Mouse (Mus musculus): ENCODE results near the gene Kdm7a. TPM values are rescaled to one million over a fixed set of nuclear protein-coding genes. Genes with fewer than 3 reads are reported as not detected.
A peak's percentile ranks its signal among the peaks of the same experiment; 100 is the strongest.

Kdm7a gene
- polyA plus RNA-seq, 1 experiment from 2014 or later, result 5.8 TPM

DNA sequence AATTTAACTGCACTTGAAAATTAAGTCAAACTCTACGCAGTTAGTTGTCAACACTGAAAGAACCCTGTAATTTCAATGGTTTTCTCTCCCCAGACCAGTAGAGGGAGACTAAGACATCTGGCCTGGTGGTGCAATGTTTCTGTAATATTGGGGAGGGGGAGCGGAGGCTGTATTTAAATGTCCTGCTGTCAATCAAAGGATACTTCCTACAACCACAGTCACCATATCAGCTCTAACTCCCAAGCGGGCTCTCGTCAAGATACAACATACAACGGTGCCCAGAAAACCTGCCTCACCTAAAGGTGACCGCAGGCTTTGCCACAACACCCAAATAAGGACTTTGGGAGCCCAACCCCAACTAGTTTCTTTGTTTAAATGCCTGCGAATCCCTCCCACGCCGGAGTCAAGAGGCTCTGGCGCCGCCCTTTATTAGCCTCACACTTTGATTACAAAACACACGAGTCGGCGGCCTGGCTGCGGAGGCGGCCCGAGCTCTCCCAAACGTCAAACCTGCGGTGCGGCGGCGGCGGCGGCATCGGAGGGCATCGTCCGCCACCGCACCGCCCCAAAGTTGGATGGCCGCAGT lies 1.4 kb downstream of the Kdm7a start:
- Histone ChIP-seq H3K9me3 (no peaks in the 10 kb centered on the region), H3K4me1 (0 out of 2 replicates have a peak, but pooled peaks cover 5% of the 10 kb centered on the region), H3K36me3 (no peaks in the 10 kb centered on the region), H3K4me3 (peak overlapping the region; percentile 94), H3K9ac (peak overlapping the region; percentile 97), H3K27me3 (no peaks in the 10 kb centered on the region), H3K27ac (peak overlapping the region; percentile 98), H3K4me2 (peak overlapping the region; percentile 77)
- ATAC-seq (ENCODE audit: insufficient number of reproducible peaks, insufficient read depth, low FRiP score, low TSS enrichment, low read depth), result no peak
- under 1% methylated on average over 30 of the region's 30 CpGs for WGBS

GRCm38 (mm10) chr6:39204444-39204843 lies 2.1 kb downstream of the Kdm7a start:
- Histone ChIP-seq H3K4me1 (0 out of 2 replicates have a peak, but pooled peaks cover 5% of the 10 kb centered on the region), H3K9ac (no peak overlapping the region), H3K4me2 (peak overlapping the region; percentile 77), H3K9me3 (no peaks in the 10 kb centered on the region), H3K27ac (no peak overlapping the region), H3K36me3 (no peaks in the 10 kb centered on the region), H3K27me3 (no peaks in the 10 kb centered on the region), H3K4me3 (no peak overlapping the region; the same call in 1 of the 2 replicates)
- ATAC-seq (ENCODE audit: insufficient number of reproducible peaks, insufficient read depth, low FRiP score, low TSS enrichment, low read depth), result no peak
- WGBS, result 47% methylated on average over 4 of the region's 4 CpGs

GRCm38 (mm10) chr6:39203236-39203635 lies 3.4 kb downstream of the Kdm7a start:
- Histone ChIP-seq H3K4me1 (0 out of 2 replicates have a peak, but pooled peaks cover 5% of the 10 kb centered on the region), H3K4me3 (no peak overlapping the region), H3K9ac (no peak overlapping the region), H3K4me2 (no peak overlapping the region), H3K27me3 (no peaks in the 10 kb centered on the region), H3K27ac (no peak overlapping the region), H3K36me3 (no peaks in the 10 kb centered on the region), H3K9me3 (no peaks in the 10 kb centered on the region)
- WGBS, result 82% methylated on average over 4 of the region's 4 CpGs
- ATAC-seq (ENCODE audit: insufficient number of reproducible peaks, insufficient read depth, low FRiP score, low TSS enrichment, low read depth), result no peak

GRCm38 (mm10) chr6:39193006-39193405 lies 13.6 kb downstream of the Kdm7a start:
- Histone ChIP-seq H3K27ac (no peak overlapping the region), H3K4me3 (no peak overlapping the region), H3K4me2 (no peak overlapping the region), H3K4me1 (no peaks in the 10 kb centered on the region), H3K27me3 (no peaks in the 10 kb centered on the region), H3K9me3 (no peaks in the 10 kb centered on the region), H3K9ac (no peak overlapping the region), H3K36me3 (peaks cover 4% of the 10 kb centered on the region; the same call in 1 of the 2 replicates)
- ATAC-seq (ENCODE audit: insufficient number of reproducible peaks, insufficient read depth, low FRiP score, low TSS enrichment, low read depth), result no peak
- 86% methylated on average over 5 of the region's 5 CpGs for WGBS

- no peak overlapping the region for H3K9ac ChIP-seq
- WGBS, result 93% methylated on average over 2 of the region's 2 CpGs
- no peaks in the 10 kb centered on the region for H3K4me1 ChIP-seq
- H3K36me3 ChIP-seq, result peaks cover 4% of the 10 kb centered on the region; the same call in 1 of the 2 replicates
- H3K9me3 ChIP-seq, result no peaks in the 10 kb centered on the region
- no peak overlapping the region for H3K4me3 ChIP-seq
- no peak overlapping the region for H3K4me2 ChIP-seq
- no peak overlapping the region for H3K27ac ChIP-seq
- H3K27me3 ChIP-seq, result no peaks in the 10 kb centered on the region
- no peak for ATAC-seq (ENCODE audit: insufficient number of reproducible peaks, insufficient read depth, low FRiP score, low TSS enrichment, low read depth)
These were observed 15.1 kb downstream of the Kdm7a start for GRCm38 (mm10) chr6:39191518-39191917.

- Histone ChIP-seq H3K27me3 (no peaks in the 10 kb centered on the region), H3K9ac (no peak overlapping the region), H3K9me3 (no peaks in the 10 kb centered on the region), H3K4me3 (no peak overlapping the region), H3K36me3 (peaks cover 4% of the 10 kb centered on the region; the same call in 1 of the 2 replicates), H3K27ac (no peak overlapping the region), H3K4me2 (no peak overlapping the region), H3K4me1 (no peaks in the 10 kb centered on the region)
- 32% methylated on average over 2 of the region's 2 CpGs for WGBS
- ATAC-seq (ENCODE audit: insufficient number of reproducible peaks, insufficient read depth, low FRiP score, low TSS enrichment, low read depth), result no peak
These were observed 19.4 kb downstream of the Kdm7a start for GRCm38 (mm10) chr6:39187227-39187626.

- H3K4me2 ChIP-seq, result no peak overlapping the region
- no peak for ATAC-seq (ENCODE audit: insufficient number of reproducible peaks, insufficient read depth, low FRiP score, low TSS enrichment, low read depth)
- no peak overlapping the region for H3K27ac ChIP-seq
- no peaks in the 10 kb centered on the region for H3K9me3 ChIP-seq
- H3K9ac ChIP-seq, result no peak overlapping the region
- H3K27me3 ChIP-seq, result no peaks in the 10 kb centered on the region
- peaks cover 19% of the 10 kb centered on the region for H3K36me3 ChIP-seq
- H3K4me3 ChIP-seq, result no peak overlapping the region
- H3K4me1 ChIP-seq, result no peaks in the 10 kb centered on the region
- 89% methylated on average over 1 of the region's 1 CpGs for WGBS
These were observed 37.5 kb downstream of the Kdm7a start for GRCm38 (mm10) chr6:39169089-39169488.

DNA sequence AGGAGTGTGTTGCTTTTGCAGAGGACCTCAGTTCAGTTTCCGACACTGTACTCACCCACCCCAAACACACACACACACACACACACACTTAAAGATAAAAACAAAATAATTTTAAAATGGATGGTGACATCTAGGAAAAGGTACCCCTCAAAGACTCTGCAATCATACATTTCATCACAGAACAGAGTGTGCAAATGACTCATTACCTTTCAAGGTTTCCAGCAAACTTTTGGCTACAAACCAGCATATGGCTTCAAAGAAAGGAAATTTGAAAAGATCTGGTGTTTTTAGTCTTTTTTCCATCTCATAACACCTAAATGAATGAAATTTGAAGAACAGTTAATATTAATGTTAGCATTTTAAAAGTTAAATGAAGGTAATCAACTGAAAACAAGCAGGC lies 41.7 kb downstream of the Kdm7a start:
- Histone ChIP-seq H3K4me3 (no peak overlapping the region), H3K9me3 (no peaks in the 10 kb centered on the region), H3K27ac (no peak overlapping the region), H3K9ac (no peak overlapping the region), H3K4me1 (no peaks in the 10 kb centered on the region), H3K4me2 (no peak overlapping the region), H3K27me3 (no peaks in the 10 kb centered on the region), H3K36me3 (peaks cover 24% of the 10 kb centered on the region)
- 100% methylated on average over 1 of the region's 1 CpGs for WGBS
- no peak for ATAC-seq (ENCODE audit: insufficient number of reproducible peaks, insufficient read depth, low FRiP score, low TSS enrichment, low read depth)

DNA sequence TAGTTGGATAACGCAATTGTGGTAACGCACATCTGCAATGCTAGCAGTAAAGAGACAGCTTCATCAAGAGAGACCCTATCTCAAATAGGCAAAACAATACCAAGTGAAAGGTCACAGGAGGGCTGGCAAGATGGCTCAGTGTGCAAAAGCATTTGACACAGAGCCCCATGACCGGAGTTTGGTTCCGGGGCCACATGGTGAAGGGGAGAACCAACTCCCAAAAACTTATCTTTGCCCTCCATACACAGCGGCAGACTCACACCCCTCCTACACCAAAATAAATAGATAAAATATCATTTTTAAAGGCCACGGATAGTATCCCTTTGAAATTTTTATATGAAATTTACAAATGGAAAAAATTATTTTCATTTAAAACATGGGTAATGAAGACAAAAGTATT lies 44.6 kb downstream of the Kdm7a start:
- no peak overlapping the region for H3K4me2 ChIP-seq
- 91% methylated on average over 6 of the region's 6 CpGs for WGBS
- H3K9me3 ChIP-seq, result no peaks in the 10 kb centered on the region
- H3K4me3 ChIP-seq, result no peak overlapping the region
- H3K36me3 ChIP-seq, result peaks cover 20% of the 10 kb centered on the region
- no peak overlapping the region for H3K9ac ChIP-seq
- H3K27me3 ChIP-seq, result no peaks in the 10 kb centered on the region
- no peak for ATAC-seq (ENCODE audit: insufficient number of reproducible peaks, insufficient read depth, low FRiP score, low TSS enrichment, low read depth)
- no peak overlapping the region for H3K27ac ChIP-seq
- H3K4me1 ChIP-seq, result no peaks in the 10 kb centered on the region

DNA sequence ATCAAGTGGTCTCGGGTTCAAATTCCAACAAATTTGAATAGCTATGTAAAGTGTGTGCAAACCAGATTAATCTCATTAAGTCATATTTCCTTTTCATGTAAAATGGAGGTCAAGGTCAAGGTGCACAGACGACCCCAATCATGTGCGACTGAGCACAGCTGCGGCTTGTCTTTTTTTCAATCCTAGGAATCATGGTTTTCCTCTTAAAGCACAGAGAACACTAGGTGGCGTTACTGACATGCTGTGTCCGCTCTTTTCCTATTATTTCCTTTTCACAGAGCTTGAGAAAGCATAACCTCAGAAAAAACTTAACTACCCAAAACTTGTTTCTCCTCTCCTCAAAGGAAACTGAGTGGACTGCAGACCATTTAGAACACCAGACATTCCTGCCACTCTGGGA lies 60.5 kb downstream of the Kdm7a start:
- Histone ChIP-seq H3K27ac (no peak overlapping the region), H3K9ac (no peak overlapping the region), H3K9me3 (no peaks in the 10 kb centered on the region), H3K4me3 (no peak overlapping the region), H3K4me2 (no peak overlapping the region), H3K27me3 (no peaks in the 10 kb centered on the region), H3K36me3 (peaks cover 64% of the 10 kb centered on the region), H3K4me1 (no peaks in the 10 kb centered on the region)
- ATAC-seq (ENCODE audit: insufficient number of reproducible peaks, insufficient read depth, low FRiP score, low TSS enrichment, low read depth), result no peak
- WGBS, result 42% methylated on average over 6 of the region's 6 CpGs

DNA sequence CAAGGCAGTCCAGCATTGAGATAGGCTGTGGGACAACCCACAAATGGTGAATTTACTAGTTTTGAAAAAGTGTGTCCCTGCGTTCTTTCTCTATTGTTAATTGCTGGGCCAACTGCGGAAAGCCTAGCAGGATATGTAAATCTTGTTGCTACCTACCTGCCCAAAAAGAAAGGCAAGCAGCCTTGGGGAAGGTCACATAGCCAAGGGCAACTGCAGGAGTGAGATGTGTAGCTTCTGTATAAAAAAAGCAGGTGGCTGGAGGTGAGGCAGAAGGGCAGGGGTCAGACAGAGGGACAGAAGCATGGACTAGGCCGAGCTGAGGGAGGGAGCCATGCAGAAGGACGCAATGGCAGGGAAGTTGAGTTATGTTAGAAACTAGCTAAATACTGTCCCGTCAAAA lies 74.0 kb downstream of the Kdm7a start:
- Histone ChIP-seq H3K4me3 (no peak overlapping the region), H3K9me3 (no peaks in the 10 kb centered on the region), H3K4me1 (no peaks in the 10 kb centered on the region), H3K27ac (no peak overlapping the region), H3K27me3 (no peaks in the 10 kb centered on the region), H3K36me3 (peaks cover 22% of the 10 kb centered on the region), H3K9ac (no peak overlapping the region), H3K4me2 (no peak overlapping the region)
- 56% methylated on average over 5 of the region's 5 CpGs for WGBS
- ATAC-seq (ENCODE audit: insufficient number of reproducible peaks, insufficient read depth, low FRiP score, low TSS enrichment, low read depth), result no peak

DNA sequence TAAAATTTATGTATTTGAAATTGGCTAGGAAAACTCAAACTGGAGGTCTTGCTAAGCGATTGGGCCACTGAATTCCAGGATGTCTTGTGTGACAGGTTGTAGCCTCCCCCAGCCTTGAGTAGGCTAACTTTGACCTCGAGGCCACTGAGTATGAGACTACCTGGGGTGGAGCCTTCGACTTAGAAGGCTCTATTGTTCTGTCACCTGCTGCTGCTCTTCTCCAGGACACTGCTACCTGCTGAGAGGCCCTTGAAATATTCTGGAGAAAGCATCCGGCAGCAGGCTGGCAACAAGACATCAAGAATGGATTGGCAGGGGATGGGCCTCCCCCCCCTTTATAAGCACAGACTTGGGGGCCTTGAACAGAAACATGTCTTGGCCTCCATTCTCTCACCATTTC lies 75.1 kb downstream of the Kdm7a start:
- no peak overlapping the region for H3K4me2 ChIP-seq
- no peak overlapping the region for H3K9ac ChIP-seq
- H3K27ac ChIP-seq, result no peak overlapping the region
- ATAC-seq (ENCODE audit: insufficient number of reproducible peaks, insufficient read depth, low FRiP score, low TSS enrichment, low read depth), result no peak
- WGBS, result 36% methylated on average over 4 of the region's 4 CpGs
- no peaks in the 10 kb centered on the region for H3K4me1 ChIP-seq
- no peak overlapping the region for H3K4me3 ChIP-seq
- no peaks in the 10 kb centered on the region for H3K27me3 ChIP-seq
- no peaks in the 10 kb centered on the region for H3K9me3 ChIP-seq
- H3K36me3 ChIP-seq, result peaks cover 22% of the 10 kb centered on the region
